Mouse (Mus musculus) stomach, embryonic 16.5 days (tissue): ENCODE measurements around the gene A530016L24Rik. TPM values are rescaled to one million over a fixed set of nuclear protein-coding genes. Genes with fewer than 3 reads are reported as not detected.
A peak's percentile ranks its signal among the peaks of the same experiment; 100 is the strongest.

ENCODE experiments used
- ATAC-seq: fragments of 200-750 bp; cut with Nextera tagmentation; 2 replicates; pipeline ENCODE4 v1.8.0; 2017; ENCODE audit warnings: moderate number of reproducible peaks, moderate TSS enrichment; ENCODE audit not compliant: insufficient read depth, low FRiP score
- H3K27ac ChIP-seq: fragments of 300-500 bp; sonication (generic); 2 replicates; pipeline ENCODE4 v1.5.1; 2014; ENCODE audit warnings: low read length
- H3K27me3 ChIP-seq: fragments of 300-500 bp; sonication (generic); 2 replicates; pipeline ENCODE4 v1.6.1; 2014; ENCODE audit warnings: low read length, control low read depth, mixed read lengths; ENCODE audit not compliant: control insufficient read depth, insufficient read depth
- H3K36me3 ChIP-seq: fragments of 300-500 bp; sonication (generic); 2 replicates; pipeline ENCODE4 v1.6.1; 2014; ENCODE audit warnings: low read length; ENCODE audit not compliant: control insufficient read depth, insufficient read depth
- H3K4me1 ChIP-seq: fragments of 300-500 bp; sonication (generic); 2 replicates; pipeline ENCODE4 v1.6.1; 2014; ENCODE audit warnings: low read length, control low read depth, mixed read lengths; ENCODE audit not compliant: control insufficient read depth, insufficient read depth
- H3K4me2 ChIP-seq: fragments of 300-500 bp; sonication (generic); 2 replicates; pipeline ENCODE4 v1.6.1; 2014; ENCODE audit warnings: low read depth, low read length, mixed read lengths
- H3K4me3 ChIP-seq: fragments of 300-500 bp; sonication (generic); replicated peaks from 2 replicates; pipeline ENCODE4 v1.5.1; 2014; ENCODE audit warnings: mild to moderate bottlenecking, low read length
- H3K9ac ChIP-seq: fragments of 300-500 bp; sonication (generic); 2 replicates; pipeline ENCODE4 v1.6.1; 2014; ENCODE audit warnings: low read length
- H3K9me3 ChIP-seq: fragments of 300-500 bp; sonication (generic); replicated peaks from 2 replicates; pipeline ENCODE4 v1.6.1; 2016; ENCODE audit warnings: low read length, control low read depth; ENCODE audit not compliant: control insufficient read depth
- WGBS: fragments of 180-500 bp; shearing (Covaris S2); extraction: QIAGEN DNeasy Blood & Tissue Kit; methylation state at CpG from one replicate; pipeline ENCODE4 v1.1.7; 2014; 5-methylcytosine and 5-hydroxymethylcytosine counted together
- polyA plus RNA-seq: library from polyadenylated mRNA; unstranded; fragments of >200 nt; fragmentation: Nextera tagmentation; extraction: Ambion mirVana; gene quantifications from 2 replicates; pipeline ENCODE4 v1.2.1, GENCODE M21; 2015

The A530016L24Rik gene
- polyA plus RNA-seq, 1 experiment from 2014 or later: 0.22 TPM

DNA sequence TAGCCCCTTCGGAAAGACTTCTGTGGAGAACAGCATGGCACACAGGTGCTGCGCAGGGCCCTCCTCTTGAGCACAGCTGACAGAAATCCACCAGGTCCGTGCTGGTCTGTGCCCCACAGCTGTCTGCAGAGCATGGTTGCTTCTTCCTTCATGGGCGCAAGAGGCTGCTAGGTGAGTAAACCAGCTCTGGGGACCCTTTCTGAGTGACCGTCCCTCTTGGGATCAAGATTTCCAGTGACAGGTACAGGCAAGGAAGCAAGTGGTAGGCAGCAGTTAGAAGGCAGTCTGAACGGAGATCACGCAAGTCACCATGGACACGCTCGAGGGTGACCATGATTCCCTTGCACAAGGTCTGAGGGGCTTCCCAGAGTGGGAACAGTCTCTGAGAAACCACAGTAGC lies 287 bp downstream of the A530016L24Rik start:
- Histone ChIP-seq H3K4me3 (no peak overlapping the region), H3K27me3 (no peaks in the 10 kb centered on the region), H3K4me2 (no peak overlapping the region), H3K9me3 (no peaks in the 10 kb centered on the region), H3K9ac (no peak overlapping the region), H3K36me3 (no peaks in the 10 kb centered on the region), H3K4me1 (peaks cover 11% of the 10 kb centered on the region), H3K27ac (no peak overlapping the region)
- ATAC-seq: no peak
- 89% methylated on average over 9 of the region's 9 CpGs for WGBS

DNA sequence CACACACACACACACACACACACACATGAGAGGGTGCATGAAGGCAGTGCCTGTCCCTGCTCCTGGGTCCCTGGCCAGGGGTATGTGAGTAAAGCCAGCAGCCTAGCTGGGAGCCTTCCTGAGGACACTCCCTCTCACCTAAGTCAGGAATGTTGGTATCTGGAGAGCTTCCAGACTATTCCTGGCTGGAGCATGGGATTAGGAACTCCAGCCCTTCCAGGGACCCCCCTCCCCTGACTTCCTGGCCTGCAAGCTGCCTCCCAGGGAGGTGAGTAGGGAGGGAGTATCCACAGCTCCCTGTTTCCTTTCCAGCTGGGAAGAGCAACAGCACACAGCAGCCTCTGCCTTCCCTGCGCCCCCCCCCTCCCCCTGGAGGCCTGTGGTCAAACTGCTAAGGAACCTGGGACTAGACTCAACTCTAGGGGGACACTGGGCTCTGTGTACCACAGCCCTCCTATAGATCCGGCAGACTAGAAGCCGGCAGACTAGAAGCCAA lies 1.2 kb downstream of the A530016L24Rik start:
- peak overlapping the region; percentile 38; the same call in 1 of the 2 replicates for H3K27ac ChIP-seq
- no peak overlapping the region for H3K4me2 ChIP-seq
- H3K9ac ChIP-seq: 0 out of 2 replicates have a peak overlapping the region, but pooled peaks have one; percentile 39
- no peaks in the 10 kb centered on the region for H3K27me3 ChIP-seq
- no peaks in the 10 kb centered on the region for H3K9me3 ChIP-seq
- H3K36me3 ChIP-seq: no peaks in the 10 kb centered on the region
- ATAC-seq: peak; percentile 55
- 12% methylated on average over 3 of the region's 3 CpGs for WGBS
- no peak overlapping the region for H3K4me3 ChIP-seq
- H3K4me1 ChIP-seq: peaks cover 11% of the 10 kb centered on the region

DNA sequence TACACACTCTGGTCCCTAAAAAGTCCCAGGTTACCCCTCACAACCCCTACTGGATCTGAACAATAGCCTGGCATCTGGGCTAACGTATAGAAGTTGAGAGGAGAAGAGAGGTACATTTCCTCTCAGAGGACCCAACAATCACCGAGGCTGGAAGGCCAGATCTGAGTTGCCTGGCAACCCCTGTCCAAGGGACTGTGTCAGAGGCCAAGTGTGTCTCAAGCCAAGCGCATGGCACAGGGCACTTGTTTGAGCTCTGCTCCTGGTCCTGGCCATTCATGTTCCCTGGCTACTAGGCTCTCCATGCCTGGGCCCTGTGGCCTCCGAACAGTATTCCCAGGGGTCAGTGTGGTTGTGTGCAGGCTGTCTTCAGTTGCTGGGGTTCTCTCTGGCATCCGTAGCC lies 6.9 kb downstream of the A530016L24Rik start:
- H3K4me1 ChIP-seq: peaks cover 4% of the 10 kb centered on the region
- 78% methylated on average over 5 of the region's 5 CpGs for WGBS
- no peaks in the 10 kb centered on the region for H3K27me3 ChIP-seq
- no peaks in the 10 kb centered on the region for H3K9me3 ChIP-seq
- no peak overlapping the region for H3K4me3 ChIP-seq
- no peaks in the 10 kb centered on the region for H3K36me3 ChIP-seq
- H3K9ac ChIP-seq: no peak overlapping the region
- no peak for ATAC-seq
- no peak overlapping the region for H3K4me2 ChIP-seq
- H3K27ac ChIP-seq: no peak overlapping the region

DNA sequence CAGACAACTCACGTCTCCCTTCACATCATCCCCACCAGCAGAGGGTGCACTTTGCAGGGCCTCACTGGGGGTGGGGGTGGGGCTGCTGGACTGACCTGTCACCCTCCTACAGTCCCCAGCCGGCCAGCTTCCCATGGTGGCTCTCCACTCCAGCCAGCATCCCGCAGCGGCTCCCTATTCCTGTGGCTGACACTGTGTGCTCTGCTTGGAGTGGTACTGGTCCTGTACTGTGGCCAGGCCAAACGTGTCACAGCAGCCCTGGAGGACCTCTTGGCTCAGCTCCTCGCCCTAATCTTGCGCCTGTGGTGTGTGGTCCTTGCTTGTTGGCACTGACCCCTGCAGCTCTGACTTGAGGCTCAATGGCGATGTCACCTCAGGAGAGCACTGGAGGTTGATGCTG lies 8.5 kb downstream of the A530016L24Rik start:
- H3K27me3 ChIP-seq: no peaks in the 10 kb centered on the region
- H3K9me3 ChIP-seq: no peaks in the 10 kb centered on the region
- H3K4me1 ChIP-seq: no peaks in the 10 kb centered on the region
- no peak for ATAC-seq
- H3K27ac ChIP-seq: no peak overlapping the region
- WGBS: 84% methylated on average over 8 of the region's 8 CpGs
- no peak overlapping the region for H3K4me3 ChIP-seq
- H3K4me2 ChIP-seq: no peak overlapping the region
- H3K9ac ChIP-seq: no peak overlapping the region
- no peaks in the 10 kb centered on the region for H3K36me3 ChIP-seq

DNA sequence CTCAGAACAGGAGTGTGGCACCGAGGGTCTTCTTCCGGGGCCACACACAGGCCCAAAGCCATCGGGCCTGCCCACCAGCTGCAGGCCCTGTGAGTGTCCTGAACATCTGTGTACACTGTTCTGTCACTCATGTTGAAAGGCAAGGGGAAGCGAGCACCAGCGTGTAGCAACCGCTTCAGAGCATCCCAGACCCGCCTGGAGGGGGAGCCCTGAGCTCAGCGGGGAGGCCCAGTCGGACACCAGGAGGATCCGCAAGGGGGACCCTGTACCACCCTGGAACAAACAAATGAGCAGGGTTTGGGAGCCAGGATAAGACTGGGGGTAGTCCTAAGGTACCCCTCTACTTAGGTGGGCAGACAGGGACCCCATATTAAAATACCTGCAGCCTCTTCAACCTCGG lies 9.4 kb downstream of the A530016L24Rik start:
- no peaks in the 10 kb centered on the region for H3K36me3 ChIP-seq
- no peak overlapping the region for H3K9ac ChIP-seq
- H3K4me3 ChIP-seq: no peak overlapping the region
- H3K4me1 ChIP-seq: no peaks in the 10 kb centered on the region
- 31% methylated on average over 11 of the region's 11 CpGs for WGBS
- no peaks in the 10 kb centered on the region for H3K9me3 ChIP-seq
- no peak overlapping the region for H3K27ac ChIP-seq
- no peak overlapping the region for H3K4me2 ChIP-seq
- no peak for ATAC-seq
- no peaks in the 10 kb centered on the region for H3K27me3 ChIP-seq

DNA sequence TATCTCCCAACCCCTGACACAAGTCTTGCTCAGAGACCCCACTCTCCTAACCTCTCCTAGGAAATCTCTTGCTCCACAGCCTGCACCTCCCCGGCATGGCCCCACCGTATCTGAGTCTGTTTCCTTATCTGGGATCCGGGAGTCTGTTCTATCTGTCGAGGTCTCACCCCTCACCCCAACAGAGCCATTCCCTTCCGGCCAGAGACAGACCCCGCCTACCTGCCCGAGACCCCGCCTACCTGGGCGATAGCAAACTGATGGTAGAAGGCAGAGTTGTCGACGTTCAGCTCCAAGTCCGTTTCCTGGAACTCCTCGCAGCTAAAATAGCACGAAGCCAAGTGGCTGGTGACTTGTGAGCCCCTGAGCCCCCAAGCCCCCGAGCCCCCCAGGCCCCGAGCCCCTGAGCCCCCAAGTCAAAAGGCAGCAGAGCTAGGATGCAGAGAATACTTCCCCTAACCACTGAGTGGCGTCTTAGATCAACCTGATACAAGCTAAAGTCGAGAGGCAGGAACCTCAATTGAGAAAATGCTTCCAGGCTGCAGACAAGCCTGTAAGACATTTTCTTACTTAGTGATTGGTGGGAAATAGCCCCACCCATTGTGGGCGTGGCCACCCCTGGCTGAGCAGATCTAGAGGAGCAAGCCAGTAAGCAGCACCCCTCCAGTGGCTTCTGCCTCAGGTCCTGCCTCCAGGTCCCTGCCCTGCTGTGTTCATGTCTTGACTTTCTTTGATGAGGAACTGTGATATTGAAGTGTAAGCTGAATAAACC lies 13.9 kb downstream of the A530016L24Rik start:
- no peaks in the 10 kb centered on the region for H3K9me3 ChIP-seq
- ATAC-seq: no peak
- H3K4me2 ChIP-seq: no peak overlapping the region
- no peaks in the 10 kb centered on the region for H3K4me1 ChIP-seq
- H3K27me3 ChIP-seq: no peaks in the 10 kb centered on the region
- no peak overlapping the region for H3K4me3 ChIP-seq
- no peak overlapping the region for H3K27ac ChIP-seq
- H3K36me3 ChIP-seq: no peaks in the 10 kb centered on the region
- no peak overlapping the region for H3K9ac ChIP-seq
- WGBS: 24% methylated on average over 19 of the region's 19 CpGs

DNA sequence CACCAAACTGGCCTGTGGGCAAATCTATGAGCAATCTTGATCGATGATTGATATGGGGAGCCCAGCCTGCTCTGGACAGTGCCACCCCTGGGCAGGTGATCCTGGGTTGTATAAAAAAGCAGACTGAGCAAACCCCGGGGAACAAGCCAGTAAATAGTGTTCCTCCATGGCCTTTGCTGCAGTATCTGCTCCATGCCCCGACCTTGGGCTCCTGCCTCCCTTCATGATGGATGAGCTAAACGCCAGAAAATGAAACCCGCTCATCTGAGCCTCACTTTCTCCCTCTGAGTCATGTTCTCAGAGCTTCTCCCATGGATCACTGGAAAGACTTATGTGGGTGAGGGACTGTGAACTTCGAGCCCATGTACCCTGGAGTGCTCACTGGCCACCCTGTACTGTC lies 17.0 kb downstream of the A530016L24Rik start:
- ATAC-seq: no peak
- 63% methylated on average over 6 of the region's 6 CpGs for WGBS
- H3K4me2 ChIP-seq: no peak overlapping the region

DNA sequence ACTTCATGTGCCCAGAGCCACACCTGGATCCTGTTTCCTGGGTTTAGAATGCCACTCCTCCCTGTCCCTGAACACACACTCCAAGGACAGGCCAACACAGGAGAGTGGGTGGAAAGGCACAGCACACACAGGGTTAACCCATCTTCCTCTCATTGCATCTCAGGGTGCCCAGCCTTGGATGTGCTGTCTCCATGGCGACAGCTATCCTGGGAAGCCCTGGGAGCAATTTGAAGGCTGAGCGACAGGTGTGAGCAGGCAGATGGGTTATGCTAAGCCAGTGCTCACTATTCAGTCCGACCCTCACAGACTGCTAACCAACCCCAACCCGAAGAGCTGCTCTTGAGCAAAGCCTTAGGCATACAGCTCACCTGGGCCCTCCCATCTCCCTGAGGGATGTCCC lies 18.0 kb downstream of the A530016L24Rik start:
- no peaks in the 10 kb centered on the region for H3K36me3 ChIP-seq
- no peaks in the 10 kb centered on the region for H3K9me3 ChIP-seq
- peaks cover 20% of the 10 kb centered on the region for H3K27me3 ChIP-seq
- 46% methylated on average over 4 of the region's 4 CpGs for WGBS
- H3K4me3 ChIP-seq: no peak overlapping the region
- H3K27ac ChIP-seq: no peak overlapping the region
- H3K4me2 ChIP-seq: no peak overlapping the region
- ATAC-seq: no peak
- no peak overlapping the region for H3K9ac ChIP-seq
- no peaks in the 10 kb centered on the region for H3K4me1 ChIP-seq

More for the DNA sequence above, 17.0 kb downstream of the A530016L24Rik start:
- Histone ChIP-seq H3K9ac (no peak overlapping the region), H3K36me3 (no peaks in the 10 kb centered on the region), H3K4me1 (no peaks in the 10 kb centered on the region), H3K4me3 (no peak overlapping the region), H3K27ac (no peak overlapping the region), H3K9me3 (no peaks in the 10 kb centered on the region), H3K27me3 (peaks cover 12% of the 10 kb centered on the region)

DNA sequence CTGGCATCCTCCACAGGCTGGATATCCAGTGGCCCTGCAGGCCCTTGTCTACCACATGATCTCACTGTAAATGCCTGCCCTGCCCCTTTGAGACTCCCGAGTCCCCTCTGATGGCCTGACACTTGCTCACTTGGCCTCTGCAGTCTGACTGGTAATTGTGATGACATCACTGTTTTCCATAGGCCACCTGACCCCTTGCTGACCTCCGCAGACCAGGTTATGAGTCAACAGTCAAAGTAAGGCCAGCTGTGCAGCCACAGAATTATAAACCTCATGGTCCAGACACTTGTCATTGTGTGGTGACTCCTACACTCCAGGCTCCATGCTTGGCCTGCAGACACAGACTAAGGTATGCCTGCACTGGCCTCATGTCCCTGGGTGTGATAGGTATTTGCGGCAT lies 18.7 kb downstream of the A530016L24Rik start:
- Histone ChIP-seq H3K4me1 (no peaks in the 10 kb centered on the region), H3K9me3 (no peaks in the 10 kb centered on the region), H3K9ac (no peak overlapping the region), H3K27ac (no peak overlapping the region), H3K36me3 (no peaks in the 10 kb centered on the region), H3K4me3 (no peak overlapping the region), H3K4me2 (no peak overlapping the region), H3K27me3 (peaks cover 20% of the 10 kb centered on the region)
- no peak for ATAC-seq
- 74% methylated on average over 3 of the region's 3 CpGs for WGBS
